Mouse (Mus musculus) cerebellum, postnatal 4 days (tissue): Measurements from ENCODE around the gene Abl2.

ENCODE experiments used
- DNase-seq, 2 experiments: peaks; one replicate each; pipeline ENCODE4 v3.0.0; 2022; ENCODE audit warnings: low spot score in 2 of 2, mixed read lengths in 1 of 2

Abl2 gene

GRCm38 (mm10) chr1:156584175-156584574 is 25.6 kb downstream of the Abl2 start:
- no peak for DNase-seq

- no peak for DNase-seq
These were observed 26.9 kb downstream of the Abl2 start for GRCm38 (mm10) chr1:156585512-156585911.

GRCm38 (mm10) chr1:156589811-156590305 is 31.3 kb downstream of the Abl2 start:
- DNase-seq, result no peak

GRCm38 (mm10) chr1:156590357-156590756 is 31.8 kb downstream of the Abl2 start:
- no peak for DNase-seq

- no peak for DNase-seq
These were observed 34.7 kb downstream of the Abl2 start for GRCm38 (mm10) chr1:156593267-156593666.

- no peak for DNase-seq
These were observed 38.5 kb downstream of the Abl2 start for GRCm38 (mm10) chr1:156597089-156597488.

- DNase-seq, result no peak
These were observed 44.0 kb downstream of the Abl2 start for GRCm38 (mm10) chr1:156602545-156602944.

- DNase-seq, result no peak
These were observed 46.7 kb downstream of the Abl2 start for GRCm38 (mm10) chr1:156605094-156605866.

GRCm38 (mm10) chr1:156605940-156606339 is 47.4 kb downstream of the Abl2 start:
- no peak for DNase-seq

- DNase-seq, result no peak
These were observed 49.9 kb downstream of the Abl2 start for GRCm38 (mm10) chr1:156608496-156608895.

- no peak for DNase-seq
These were observed 51.7 kb downstream of the Abl2 start for GRCm38 (mm10) chr1:156610257-156610656.

- peak in 1 of 2 experiments; percentile 26 for DNase-seq
These were observed 55.4 kb downstream of the Abl2 start for GRCm38 (mm10) chr1:156613855-156614530.

- no peak for DNase-seq
These were observed 56.1 kb downstream of the Abl2 start for GRCm38 (mm10) chr1:156614710-156615109.

GRCm38 (mm10) chr1:156615381-156616133 is 57.0 kb downstream of the Abl2 start:
- DNase-seq, result no peak

- no peak for DNase-seq
These were observed 58.5 kb downstream of the Abl2 start for GRCm38 (mm10) chr1:156616989-156617598.

GRCm38 (mm10) chr1:156617811-156618210 is 59.2 kb downstream of the Abl2 start:
- DNase-seq, result no peak

GRCm38 (mm10) chr1:156620292-156620909 is 61.8 kb downstream of the Abl2 start:
- no peak for DNase-seq

- DNase-seq, result no peak
These were observed 62.4 kb downstream of the Abl2 start for GRCm38 (mm10) chr1:156620951-156621350.

- DNase-seq, result no peak
These were observed 65.6 kb downstream of the Abl2 start for GRCm38 (mm10) chr1:156624231-156624630.

GRCm38 (mm10) chr1:156626729-156627128 is 68.1 kb downstream of the Abl2 start:
- DNase-seq, result no peak

GRCm38 (mm10) chr1:156629984-156630383 is 71.4 kb downstream of the Abl2 start:
- DNase-seq, result no peak
